Mouse (Mus musculus): ENCODE measurements around the gene Hemk1.

DNA sequence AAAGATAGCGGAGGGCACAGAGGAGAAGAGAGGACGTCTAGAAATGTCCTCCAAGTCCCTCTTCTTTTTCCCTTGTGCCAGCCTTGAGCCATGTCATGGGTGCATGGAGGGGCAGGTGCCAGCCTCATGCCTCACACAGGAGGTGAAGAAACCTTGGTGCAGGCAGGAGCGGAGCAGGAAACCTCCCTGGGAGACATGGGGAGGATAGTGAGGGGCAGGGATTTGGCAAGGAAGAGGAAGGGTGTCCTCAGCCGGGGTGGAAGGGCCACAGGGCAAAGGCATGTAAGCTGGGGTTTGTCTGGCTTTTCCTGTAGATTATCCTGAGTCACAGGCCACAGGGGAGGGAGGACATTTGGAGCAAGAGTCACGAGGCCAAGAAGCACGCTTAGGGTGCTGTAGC, 5.9 kb upstream of the Hemk1 start:
- TF ChIP-seq CTCF (conservative IDR thresholded peaks at IDR 0.05; ENCODE audit: low read length) (no peak), NANOG (IDR thresholded peaks at IDR 0.05; ENCODE audit: borderline replicate concordance, low read length) (no peak), POU5F1 (IDR thresholded peaks at IDR 0.05; ENCODE audit: borderline replicate concordance, low read length) (no peak)

Measured in E14TG2a.4 (cell line).